13 mouse cellular contexts compared by ENCODE assay signal in the genomic region with DNA sequence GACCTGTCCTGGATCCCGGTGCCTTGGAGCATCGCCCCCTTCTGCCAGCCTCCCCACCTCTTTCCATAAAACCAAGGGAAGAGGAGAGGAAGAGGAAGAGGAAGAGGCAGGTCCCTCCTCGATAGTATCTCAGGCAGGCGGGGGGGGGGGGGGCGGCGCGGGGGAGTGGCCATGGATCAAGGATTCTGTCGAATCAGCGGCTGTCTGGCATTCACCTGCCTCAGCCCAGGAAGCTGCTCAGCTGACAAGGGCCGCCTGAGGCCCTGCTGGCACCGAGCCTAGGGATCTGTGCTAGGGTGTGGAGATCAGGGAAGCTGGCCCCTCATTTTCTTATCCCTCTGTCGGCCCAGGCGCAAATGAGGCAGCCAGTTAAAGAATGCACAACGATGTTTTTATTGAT. TPM values are rescaled to one million over a fixed set of nuclear protein-coding genes. Genes with fewer than 3 reads are reported as not detected.
DNase-seq lines count a peak whose midpoint lies in the region; ATAC-seq lines count a peak whose summit lies in the region.
"Had no signal": no experiment of that assay in that cellular context is flagged by ENCODE, and none has a peak within 500 bp of the region (broad histone marks: within the 10 kb centered on the region; RNA-seq: fewer than 3 reads in every experiment).

No protein-coding gene starts in this region.

- WGBS in forebrain, embryonic 13.5 days: 33% methylated on average over 10 of the region's 14 CpGs
- WGBS in forebrain, embryonic 15.5 days: 24% methylated on average over 10 of the region's 14 CpGs

- H3K4me2 ChIP-seq in forebrain, embryonic 13.5 days: peak overlapping the region; percentile 12
- H3K4me2 ChIP-seq in forebrain, embryonic 15.5 days (replicated peaks): no peak overlapping the region
- H3K4me2 ChIP-seq: midbrain, embryonic 12.5 days had no signal

- H3K27ac ChIP-seq in forebrain, embryonic 13.5 days: no peak overlapping the region
- H3K27ac ChIP-seq in forebrain, embryonic 15.5 days (replicated peaks): no peak overlapping the region
- H3K27ac ChIP-seq: embryonic facial prominence, embryonic 13.5 days; midbrain, embryonic 12.5 days had no signal

- H3K27me3 ChIP-seq in forebrain, embryonic 13.5 days: peaks cover 14% of the 10 kb centered on the region; the same call in 1 of the 2 replicates
- H3K27me3 ChIP-seq in forebrain, embryonic 15.5 days: 0 out of 2 replicates have a peak, but pooled peaks cover 7% of the 10 kb centered on the region
- H3K27me3 ChIP-seq: embryonic facial prominence, embryonic 13.5 days had no signal

- peaks cover 27% of the 10 kb centered on the region for H3K4me1 ChIP-seq in forebrain, embryonic 13.5 days
- peaks cover 15% of the 10 kb centered on the region for H3K4me1 ChIP-seq in forebrain, embryonic 15.5 days

- H3K36me3 ChIP-seq in forebrain, embryonic 13.5 days (ENCODE audit: poor library complexity, severe bottlenecking): no peaks in the 10 kb centered on the region
- no peaks in the 10 kb centered on the region for H3K36me3 ChIP-seq in forebrain, embryonic 15.5 days
- H3K36me3 ChIP-seq: embryonic facial prominence, embryonic 13.5 days; midbrain, embryonic 12.5 days had no signal

- no peak for ATAC-seq in forebrain, embryonic 13.5 days
- ATAC-seq in forebrain, embryonic 15.5 days (replicated peaks): no peak
- ATAC-seq in erythroblast, adult 5-6 weeks (replicated peaks; ENCODE audit: low FRiP score, poor library complexity, severe bottlenecking): no peak

- peak; percentile 45 for DNase-seq in urinary bladder, postnatal 14 days (ENCODE audit: low spot score)
- DNase-seq in urinary bladder, adult 18-20 months (ENCODE audit: low spot score in 2 of 2): no peak
- DNase-seq in kidney, postnatal 25 days: peak; percentile 49 to 72
- DNase-seq in adipocyte (ENCODE audit: low spot score): no peak
- DNase-seq in embryo, embryonic 9.5 days (ENCODE audit: extremely low spot score): no peak
- DNase-seq: adrenal gland, postnatal 25 days had no signal

- H3K4me3 ChIP-seq in forebrain, embryonic 13.5 days: no peak overlapping the region
- H3K4me3 ChIP-seq in forebrain, embryonic 15.5 days: no peak overlapping the region
- H3K4me3 ChIP-seq: embryonic facial prominence, embryonic 13.5 days; midbrain, embryonic 12.5 days had no signal

- no peak overlapping the region for H3K9ac ChIP-seq in forebrain, embryonic 13.5 days
- H3K9ac ChIP-seq in forebrain, embryonic 15.5 days (replicated peaks): no peak overlapping the region
- H3K9ac ChIP-seq: embryonic facial prominence, embryonic 13.5 days; midbrain, embryonic 12.5 days had no signal

- no peaks in the 10 kb centered on the region for H3K9me3 ChIP-seq in forebrain, embryonic 13.5 days (replicated peaks)
- no peaks in the 10 kb centered on the region for H3K9me3 ChIP-seq in forebrain, embryonic 15.5 days
- H3K9me3 ChIP-seq: embryonic facial prominence, embryonic 13.5 days; midbrain, embryonic 12.5 days had no signal

RNA-seq across cellular contexts. Expression of a gene that starts 2.2 kb away (rescaled TPM):
- 0.05 TPM in 1 of 2 replicates, not detected in the other for polyA plus RNA-seq in forebrain, embryonic 13.5 days (2015; fragmentation: Nextera tagmentation; extraction: Ambion mirVana)
- not detected in 2 replicates for polyA plus RNA-seq in forebrain, embryonic 15.5 days (2015; fragmentation: Nextera tagmentation; extraction: Ambion mirVana)
- not detected in 2 replicates for total RNA-seq in erythroblast, adult 5-6 weeks (2015; ENCODE audit: low replicate concordance)
- total RNA-seq in erythroblast, adult 5-6 weeks (2017; ENCODE audit: low replicate concordance): not detected in 2 replicates
- total RNA-seq: adrenal gland, postnatal 25 days; left cerebral cortex, postnatal 10 days had no signal

RNA-seq across cellular contexts. Expression of a gene that starts 33.0 kb away (rescaled TPM):
- polyA plus RNA-seq in forebrain, embryonic 13.5 days (2015; fragmentation: Nextera tagmentation; extraction: Ambion mirVana): 0.09 TPM in 1 of 2 replicates, not detected in the other
- polyA plus RNA-seq in forebrain, embryonic 15.5 days (2015; fragmentation: Nextera tagmentation; extraction: Ambion mirVana): not detected in 2 replicates
- total RNA-seq in erythroblast, adult 5-6 weeks (2015; ENCODE audit: low replicate concordance): not detected in 2 replicates
- total RNA-seq in erythroblast, adult 5-6 weeks (2017; ENCODE audit: low replicate concordance): not detected in 2 replicates
- total RNA-seq: adrenal gland, postnatal 25 days had no signal
- polyA plus RNA-seq: heart, postnatal 0 days had no signal

RNA-seq across cellular contexts. Expression of a gene that starts 38.6 kb away (rescaled TPM):
- 0.26 and 0.30 TPM in 2 replicates for polyA plus RNA-seq in forebrain, embryonic 13.5 days (2015; fragmentation: Nextera tagmentation; extraction: Ambion mirVana)
- polyA plus RNA-seq in forebrain, embryonic 15.5 days (2015; fragmentation: Nextera tagmentation; extraction: Ambion mirVana): 0.06 TPM in 1 of 2 replicates, not detected in the other
- 17.6 and 18.6 TPM in 2 replicates for total RNA-seq in erythroblast, adult 5-6 weeks (2015; ENCODE audit: low replicate concordance)
- total RNA-seq in erythroblast, adult 5-6 weeks (2017; ENCODE audit: low replicate concordance): 11.6 and 13.5 TPM in 2 replicates
- total RNA-seq: left cerebral cortex, postnatal 10 days had no signal
- polyA plus RNA-seq: embryonic facial prominence, embryonic 13.5 days had no signal

Comparison
In these comparisons a context has a peak if more than half of its experiments do, and no peak if none do; other contexts are left out.
1. DNase-seq: peak in urinary bladder, postnatal 14 days (single experiment) and kidney, postnatal 25 days (2 of 2); none in urinary bladder, adult 18-20 months (0 of 2), adipocyte (single experiment) and embryo, embryonic 9.5 days (single experiment).